Mouse (Mus musculus): Measurements from ENCODE around the gene Sufu.

DNA sequence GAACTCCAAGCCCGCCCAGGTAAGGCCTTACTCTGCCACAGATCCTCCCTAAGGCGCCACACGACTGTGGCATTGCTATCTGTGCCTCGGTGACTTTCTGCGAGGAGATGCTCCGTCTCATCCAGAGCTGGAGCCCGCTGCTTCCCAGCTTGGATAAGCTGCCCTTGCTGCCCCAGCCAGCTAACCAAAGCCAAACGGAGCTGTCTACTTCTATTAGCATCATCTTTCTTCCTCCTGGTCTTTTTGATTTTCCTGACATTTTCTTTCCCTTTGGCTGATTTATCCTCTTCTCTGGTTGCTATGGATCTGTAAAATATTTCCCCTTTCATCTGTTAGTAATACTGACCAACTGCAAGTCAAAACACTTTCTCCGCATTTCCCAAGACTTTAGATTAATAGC is 37.9 kb downstream of the Sufu start:
- TF ChIP-seq CTCF (IDR thresholded peaks at IDR 0.05) (no peak), POLR2A (IDR thresholded peaks at IDR 0.05; ENCODE audit: insufficient read depth, low read depth, low read length) (no peak), EP300 (IDR thresholded peaks at IDR 0.05; ENCODE audit: insufficient read depth, low read depth, low read length) (no peak)

Data from heart, adult 2 months (tissue).